Mouse (Mus musculus): ENCODE results near the gene Methig1.

GRCm38 (mm10) chr15:100351501-100352060 is 1.4 kb upstream of the Methig1 start:
- TF ChIP-seq CTCF (IDR thresholded peaks at IDR 0.05; ENCODE audit: extremely low read depth, insufficient read length, insufficient replicate concordance, low read depth, low read length) (no peak), POLR2A (IDR thresholded peaks at IDR 0.05; ENCODE audit: low read depth, low read length) (no peak)
